Mouse (Mus musculus) heart, embryonic 16.5 days (tissue): Measurements from ENCODE around the gene Tmem115. TPM values are rescaled to one million over a fixed set of nuclear protein-coding genes. Genes with fewer than 3 reads are reported as not detected.

ENCODE experiments used
- ATAC-seq: fragments of 200-750 bp; cut with Nextera tagmentation; replicated peaks from 2 replicates; pipeline ENCODE4 v1.8.0; 2017; ENCODE audit warnings: moderate number of reproducible peaks; ENCODE audit not compliant: insufficient read depth, low FRiP score; ENCODE audit errors: extremely low read depth
- H3K27ac ChIP-seq: fragments of 300-500 bp; sonication (generic); 2 replicates; pipeline ENCODE4 v1.5.1; 2014; ENCODE audit warnings: mild to moderate bottlenecking, low read length, control low read depth, moderate library complexity
- H3K27me3 ChIP-seq: fragments of 300-500 bp; sonication (generic); 2 replicates; pipeline ENCODE4 v1.6.1; 2014; ENCODE audit warnings: low read length, mixed read lengths; ENCODE audit not compliant: control insufficient read depth, insufficient read depth
- H3K36me3 ChIP-seq: fragments of 300-500 bp; sonication (generic); 2 replicates; pipeline ENCODE4 v1.6.1; 2014; ENCODE audit not compliant: control insufficient read depth, insufficient read depth
- H3K4me1 ChIP-seq: fragments of 300-500 bp; sonication (generic); 2 replicates; pipeline ENCODE4 v1.6.1; 2014; ENCODE audit warnings: low read length, mixed read lengths; ENCODE audit not compliant: control insufficient read depth, insufficient read depth
- H3K4me2 ChIP-seq: fragments of 300-500 bp; sonication (generic); 2 replicates; pipeline ENCODE4 v1.6.1; 2014; ENCODE audit warnings: low read depth, mild to moderate bottlenecking, control low read depth, low read length
- H3K4me3 ChIP-seq: fragments of 300-500 bp; sonication (generic); 2 replicates; pipeline ENCODE4 v1.5.1; 2014; ENCODE audit warnings: mild to moderate bottlenecking, control low read depth, low read length
- H3K9ac ChIP-seq: fragments of 300-500 bp; sonication (generic); 2 replicates; pipeline ENCODE4 v1.6.1; 2014; ENCODE audit warnings: low read length, control low read depth
- H3K9me3 ChIP-seq: fragments of 300-500 bp; sonication (generic); replicated peaks from 2 replicates; pipeline ENCODE4 v1.6.1; 2016; ENCODE audit warnings: low read length; ENCODE audit not compliant: control insufficient read depth
- WGBS: fragments of 180-500 bp; shearing (Covaris S2); extraction: QIAGEN DNeasy Blood & Tissue Kit; methylation state at CpG from one replicate; pipeline ENCODE4 v1.1.7; 2014; 5-methylcytosine and 5-hydroxymethylcytosine counted together
- polyA plus RNA-seq: library from polyadenylated mRNA; unstranded; fragments of >200 nt; fragmentation: Nextera tagmentation; extraction: Ambion mirVana; gene quantifications from 2 replicates; pipeline ENCODE4 v1.2.1, GENCODE M21; 2015

Tmem115 gene
- polyA plus RNA-seq, 1 experiment from 2014 or later: 31.3 TPM

GRCm38 (mm10) chr9:107544729-107545128 is 11.0 kb downstream of the Tmem115 start:
- Histone ChIP-seq H3K27ac (no peak overlapping the region), H3K4me1 (peaks cover 30% of the 10 kb centered on the region), H3K4me2 (no peak overlapping the region), H3K9ac (no peak overlapping the region), H3K27me3 (no peaks in the 10 kb centered on the region), H3K9me3 (no peaks in the 10 kb centered on the region), H3K36me3 (peaks cover 9% of the 10 kb centered on the region), H3K4me3 (no peak overlapping the region)
- WGBS: 86% methylated on average over 12 of the region's 12 CpGs
- ATAC-seq: no peak

DNA sequence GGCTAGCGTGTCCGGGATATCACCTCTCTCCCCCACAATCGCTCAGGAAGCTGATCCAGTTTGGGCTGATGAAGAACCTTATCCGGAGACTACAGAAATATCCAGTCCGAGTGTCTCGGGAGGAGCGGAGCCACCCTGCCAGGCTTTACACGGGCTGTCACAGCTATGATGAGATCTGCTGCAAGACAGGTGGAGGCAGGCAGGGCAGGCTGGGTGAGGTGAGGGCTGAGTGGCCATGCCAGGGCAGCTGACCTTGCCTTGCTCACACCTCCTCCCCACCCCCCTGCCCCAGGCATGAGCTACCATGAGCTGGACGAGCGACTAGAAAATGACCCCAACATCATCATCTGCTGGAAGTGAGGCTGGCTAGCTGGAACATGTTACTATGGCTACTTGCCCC is 11.5 kb downstream of the Tmem115 start:
- Histone ChIP-seq H3K27ac (no peak overlapping the region), H3K9me3 (no peaks in the 10 kb centered on the region), H3K4me2 (no peak overlapping the region), H3K27me3 (peaks cover 3% of the 10 kb centered on the region; the same call in 1 of the 2 replicates), H3K4me3 (no peak overlapping the region), H3K36me3 (peaks cover 9% of the 10 kb centered on the region), H3K4me1 (peaks cover 30% of the 10 kb centered on the region), H3K9ac (no peak overlapping the region)
- ATAC-seq: no peak
- 79% methylated on average over 10 of the region's 10 CpGs for WGBS

- WGBS: 10% methylated on average over 3 of the region's 3 CpGs
- Histone ChIP-seq H3K4me2 (no peak overlapping the region), H3K4me3 (no peak overlapping the region), H3K27me3 (peaks cover 7% of the 10 kb centered on the region), H3K9me3 (no peaks in the 10 kb centered on the region), H3K36me3 (peaks cover 9% of the 10 kb centered on the region), H3K9ac (no peak overlapping the region), H3K4me1 (peaks cover 31% of the 10 kb centered on the region), H3K27ac (no peak overlapping the region)
- ATAC-seq: no peak
Observed at GRCm38 (mm10) chr9:107545602-107546001, 11.9 kb downstream of the Tmem115 start.

DNA sequence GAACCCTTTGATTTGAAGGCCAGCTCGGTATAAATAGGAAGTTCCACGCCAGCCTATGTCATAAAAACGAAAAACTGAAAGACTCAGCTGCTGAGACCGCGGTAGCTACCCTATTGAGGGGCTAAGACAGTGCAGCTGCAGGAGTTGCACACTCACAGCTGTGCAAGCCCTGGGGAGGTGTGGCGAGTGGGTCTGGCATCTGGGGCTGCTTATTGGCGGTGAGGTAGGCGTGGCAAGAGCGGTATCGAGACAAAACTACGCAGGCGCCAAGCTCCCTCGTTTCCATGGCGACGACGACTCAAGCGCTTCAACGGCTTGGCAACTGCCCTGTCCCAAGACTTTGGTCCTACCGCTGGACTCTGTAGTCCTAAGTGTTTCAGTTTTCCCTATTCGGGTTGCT is 13.3 kb downstream of the Tmem115 start, which contains the start of gene Zmynd10:
Zmynd10 (plus strand) TSS at position 273 of the 400 bp plus-strand sequence.
- H3K36me3 ChIP-seq: peaks cover 9% of the 10 kb centered on the region
- peak within 1 kb of the TSS; percentile 32 for H3K4me3 ChIP-seq
- H3K27me3 ChIP-seq: peaks cover 8% of the 10 kb centered on the region
- no peaks in the 10 kb centered on the region for H3K9me3 ChIP-seq
- peak within 1 kb of the TSS; percentile 58 for H3K27ac ChIP-seq
- peak within 1 kb of the TSS; percentile 15; the same call in 1 of the 2 replicates for H3K9ac ChIP-seq
- peak; percentile 33; the same call in 1 of the 2 replicates for ATAC-seq
- peak within 1 kb of the TSS; percentile 41 for H3K4me2 ChIP-seq
- peaks cover 35% of the 10 kb centered on the region for H3K4me1 ChIP-seq
- 2% methylated on average over 20 of the region's 20 CpGs for WGBS

- no peak for ATAC-seq
- Histone ChIP-seq H3K4me1 (peaks cover 31% of the 10 kb centered on the region), H3K4me3 (no peak overlapping the region), H3K27me3 (peaks cover 8% of the 10 kb centered on the region), H3K9me3 (no peaks in the 10 kb centered on the region), H3K36me3 (peaks cover 9% of the 10 kb centered on the region), H3K4me2 (no peak overlapping the region), H3K27ac (no peak overlapping the region), H3K9ac (no peak overlapping the region)
- WGBS: 77% methylated on average over 5 of the region's 5 CpGs
Observed at GRCm38 (mm10) chr9:107547957-107548356, 14.2 kb downstream of the Tmem115 start.

DNA sequence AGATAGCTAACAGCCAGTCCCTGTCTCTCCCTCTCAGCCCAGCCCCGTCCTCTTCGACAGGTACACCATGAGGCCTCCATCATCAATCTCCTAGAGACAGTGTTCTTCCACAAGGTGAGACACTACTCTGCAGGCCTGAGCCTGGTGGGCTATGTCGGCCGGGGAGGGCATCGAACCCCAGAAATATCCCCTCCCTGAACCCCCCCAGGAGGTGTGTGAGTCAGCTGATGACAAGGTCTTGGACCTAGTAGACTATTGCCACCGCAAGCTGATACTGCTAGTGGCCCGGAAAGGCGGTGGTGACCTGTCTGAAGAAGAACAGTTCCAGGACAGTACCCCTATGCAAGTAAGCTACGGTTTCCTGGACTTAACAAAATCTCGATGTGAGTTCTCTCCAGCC is 15.1 kb downstream of the Tmem115 start:
- Histone ChIP-seq H3K36me3 (peaks cover 9% of the 10 kb centered on the region), H3K9me3 (no peaks in the 10 kb centered on the region), H3K27ac (no peak overlapping the region), H3K9ac (no peak overlapping the region), H3K27me3 (peaks cover 8% of the 10 kb centered on the region), H3K4me3 (no peak overlapping the region), H3K4me1 (peaks cover 31% of the 10 kb centered on the region), H3K4me2 (no peak overlapping the region)
- 88% methylated on average over 10 of the region's 10 CpGs for WGBS
- ATAC-seq: no peak

GRCm38 (mm10) chr9:107549297-107550074 is 15.7 kb downstream of the Tmem115 start:
- 79% methylated on average over 20 of the region's 20 CpGs for WGBS
- Histone ChIP-seq H3K4me1 (peaks cover 31% of the 10 kb centered on the region), H3K27ac (no peak overlapping the region), H3K4me2 (no peak overlapping the region), H3K27me3 (peaks cover 8% of the 10 kb centered on the region), H3K9ac (no peak overlapping the region), H3K4me3 (no peak overlapping the region), H3K36me3 (peaks cover 3% of the 10 kb centered on the region), H3K9me3 (no peaks in the 10 kb centered on the region)
- no peak for ATAC-seq

DNA sequence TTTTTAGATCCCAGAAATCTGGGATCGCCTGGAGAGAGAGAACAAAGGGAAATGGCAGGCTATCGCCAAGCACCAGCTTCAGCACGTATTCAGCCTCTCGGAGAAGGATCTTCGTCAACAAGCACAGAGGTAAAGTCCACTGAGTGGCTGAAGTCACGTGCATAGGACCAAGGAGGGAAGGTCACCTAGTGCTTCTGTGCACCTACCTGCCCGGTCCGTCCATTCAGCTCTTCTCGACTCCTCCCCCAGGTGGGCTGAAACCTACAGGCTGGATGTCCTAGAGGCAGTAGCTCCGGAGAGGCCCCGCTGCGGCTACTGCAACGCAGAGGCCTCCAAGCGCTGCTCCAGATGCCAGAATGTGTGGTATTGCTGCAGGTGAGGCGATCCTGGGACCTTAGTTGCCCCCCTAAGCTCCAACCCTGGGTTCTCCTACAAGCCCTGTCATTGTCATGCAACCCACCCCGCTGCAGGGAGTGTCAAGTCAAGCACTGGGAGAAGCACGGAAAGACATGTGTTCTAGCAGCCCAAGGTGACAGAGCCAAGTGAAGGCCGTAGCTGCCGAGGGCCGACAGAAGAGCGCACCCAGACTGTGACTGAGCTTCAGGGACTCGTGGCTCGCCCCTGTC is 16.9 kb downstream of the Tmem115 start:
- Histone ChIP-seq H3K4me1 (peaks cover 32% of the 10 kb centered on the region), H3K9ac (peak overlapping the region; percentile 71), H3K36me3 (no peaks in the 10 kb centered on the region), H3K9me3 (no peaks in the 10 kb centered on the region), H3K4me3 (peak overlapping the region; percentile 51), H3K27me3 (peaks cover 8% of the 10 kb centered on the region), H3K27ac (0 out of 2 replicates have a peak overlapping the region, but pooled peaks have one; percentile 1), H3K4me2 (peak overlapping the region; percentile 91)
- 46% methylated on average over 23 of the region's 23 CpGs for WGBS
- no peak for ATAC-seq
